Mouse (Mus musculus): Measurements from ENCODE around the gene Ces4a.

- no peak for TF ChIP-seq CTCF (IDR thresholded peaks at IDR 0.05; ENCODE audit: extremely low read depth, insufficient read depth, insufficient read length, insufficient replicate concordance)
- TF ChIP-seq POLR2A (IDR thresholded peaks at IDR 0.05; ENCODE audit: low read depth, low read length), result no peak
Measured at GRCm38 (mm10) chr8:105164272-105164902, 32.8 kb downstream of the Ces4a start.

All from spleen, adult 2 months (tissue).